In the genomic region with DNA sequence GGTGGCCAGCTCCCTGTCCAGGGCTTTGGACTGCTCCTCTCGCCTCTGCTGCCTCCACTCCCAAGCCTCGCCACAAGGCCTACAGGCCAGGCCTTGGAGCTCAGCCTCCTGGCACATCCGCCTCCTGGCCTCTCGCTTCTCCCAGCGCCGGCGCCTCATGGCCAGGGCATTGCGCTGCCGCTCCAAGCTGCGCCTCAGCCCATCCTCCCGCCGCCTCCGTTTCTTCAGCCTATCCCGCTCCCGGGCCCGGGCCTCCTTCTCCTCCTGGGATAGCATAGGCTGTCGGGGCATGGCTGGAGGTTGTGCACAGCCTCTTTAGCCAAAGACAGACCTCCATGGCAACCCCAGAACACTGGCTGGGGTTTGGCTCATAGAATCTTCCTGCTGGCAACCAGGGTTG, we compare ENCODE assay signal across 10 mouse cellular contexts. TPM values are rescaled to one million over a fixed set of nuclear protein-coding genes. Genes with fewer than 3 reads are reported as not detected.
DNase-seq lines count a peak whose midpoint lies in the region; ATAC-seq lines count a peak whose summit lies in the region.
"Had no signal": no experiment of that assay in that cellular context is flagged by ENCODE, and none has a peak within 500 bp of the region (broad histone marks: within the 10 kb centered on the region; RNA-seq: fewer than 3 reads in every experiment).

No protein-coding gene starts in this region.

- peak overlapping the region; percentile 99 for H3K27ac ChIP-seq in forebrain, embryonic 13.5 days
- H3K27ac ChIP-seq in limb, embryonic 13.5 days = no peak overlapping the region
- no peak overlapping the region for H3K27ac ChIP-seq in kidney, embryonic 15.5 days

- intact Hi-C loops in heart, postnatal 25 days (cut with DNase I) = no loop called here
- intact Hi-C loops in heart, postnatal 10 days (cut with DNase I) = no loop called here

- peaks cover 37% of the 10 kb centered on the region for H3K4me1 ChIP-seq in forebrain, embryonic 13.5 days
- H3K4me1 ChIP-seq in limb, embryonic 13.5 days = peaks cover 20% of the 10 kb centered on the region
- peaks cover 32% of the 10 kb centered on the region for H3K4me1 ChIP-seq in kidney, embryonic 15.5 days

- H3K27me3 ChIP-seq in forebrain, embryonic 13.5 days = no peaks in the 10 kb centered on the region
- H3K27me3 ChIP-seq in limb, embryonic 13.5 days = no peaks in the 10 kb centered on the region
- H3K27me3 ChIP-seq in kidney, embryonic 15.5 days = no peaks in the 10 kb centered on the region
- H3K27me3 ChIP-seq: limb, embryonic 12.5 days had no signal

- peak; percentile 36 for DNase-seq in heart, postnatal 25 days (ENCODE audit: low spot score)
- DNase-seq in heart, postnatal 10 days = no peak
- DNase-seq in brain, adult 2 months (ENCODE audit: low read depth, low spot score) = peak; percentile 72
- no peak for DNase-seq in urinary bladder, postnatal 14 days (ENCODE audit: low spot score)
- DNase-seq in kidney, postnatal 14 days = no peak

- peak overlapping the region; percentile 37; the same call in 1 of the 2 replicates for H3K9ac ChIP-seq in forebrain, embryonic 13.5 days
- 0 out of 2 replicates have a peak overlapping the region, but pooled peaks have one; percentile 21 for H3K9ac ChIP-seq in limb, embryonic 13.5 days
- H3K9ac ChIP-seq in kidney, embryonic 15.5 days = no peak overlapping the region
- H3K9ac ChIP-seq: limb, embryonic 12.5 days had no signal

- H3K4me3 ChIP-seq in forebrain, embryonic 13.5 days = no peak overlapping the region
- H3K4me3 ChIP-seq in limb, embryonic 13.5 days = no peak overlapping the region
- no peak overlapping the region for H3K4me3 ChIP-seq in kidney, embryonic 15.5 days (replicated peaks)
- H3K4me3 ChIP-seq: limb, embryonic 12.5 days; myocyte had no signal

- ATAC-seq in forebrain, embryonic 13.5 days = no peak
- no peak for ATAC-seq in limb, embryonic 13.5 days (ENCODE audit: low FRiP score, low read depth)
- no peak for ATAC-seq in kidney, embryonic 15.5 days (replicated peaks; ENCODE audit: low FRiP score)

- WGBS in forebrain, embryonic 13.5 days = 89% methylated on average over 17 of the region's 17 CpGs
- 92% methylated on average over 17 of the region's 17 CpGs for WGBS in limb, embryonic 13.5 days
- WGBS in kidney, embryonic 15.5 days = 94% methylated on average over 17 of the region's 17 CpGs

- H3K36me3 ChIP-seq in forebrain, embryonic 13.5 days (ENCODE audit: poor library complexity, severe bottlenecking) = peaks cover 50% of the 10 kb centered on the region
- peaks cover 55% of the 10 kb centered on the region for H3K36me3 ChIP-seq in limb, embryonic 13.5 days
- H3K36me3 ChIP-seq in kidney, embryonic 15.5 days = peaks cover 50% of the 10 kb centered on the region

- no peaks in the 10 kb centered on the region for H3K9me3 ChIP-seq in forebrain, embryonic 13.5 days (replicated peaks)
- no peaks in the 10 kb centered on the region for H3K9me3 ChIP-seq in limb, embryonic 13.5 days
- H3K9me3 ChIP-seq in kidney, embryonic 15.5 days (replicated peaks) = no peaks in the 10 kb centered on the region
- H3K9me3 ChIP-seq: limb, embryonic 12.5 days had no signal

- H3K4me2 ChIP-seq in forebrain, embryonic 13.5 days = peak overlapping the region; percentile 79
- H3K4me2 ChIP-seq in limb, embryonic 13.5 days (replicated peaks) = no peak overlapping the region
- no peak overlapping the region for H3K4me2 ChIP-seq in kidney, embryonic 15.5 days
- H3K4me2 ChIP-seq: limb, embryonic 12.5 days had no signal

RNA-seq across cellular contexts. Expression of gene Cdk2ap1, which starts 13.7 kb away (rescaled TPM):
- total RNA-seq in heart, postnatal 25 days (2021) = 100 to 1,000 TPM; 159 to 181 TPM
- total RNA-seq in heart, postnatal 10 days (2021) = 100 to 1,000 TPM; 171 to 185 TPM
- polyA plus RNA-seq in forebrain, embryonic 13.5 days (2015; fragmentation: Nextera tagmentation; extraction: Ambion mirVana) = 77.4 and 78.9 TPM in 2 replicates
- 43.7 and 49.6 TPM in 2 replicates for polyA plus RNA-seq in limb, embryonic 13.5 days (2015; fragmentation: Nextera tagmentation; extraction: Ambion mirVana)
- polyA plus RNA-seq in kidney, embryonic 15.5 days (2015; fragmentation: Nextera tagmentation; extraction: Ambion mirVana) = 39.0 and 44.9 TPM in 2 replicates

RNA-seq across cellular contexts. Expression of gene 2810006K23Rik, which starts 21.3 kb away (rescaled TPM):
- 10 to 100 TPM; 10.5 to 13.6 TPM for total RNA-seq in heart, postnatal 25 days (2021)
- 10 to 100 TPM in 1 of 2 experiments, 1 to 10 TPM in 1; 9.7 to 10.8 TPM for total RNA-seq in heart, postnatal 10 days (2021)
- polyA plus RNA-seq in forebrain, embryonic 13.5 days (2015; fragmentation: Nextera tagmentation; extraction: Ambion mirVana) = 19.5 and 20.8 TPM in 2 replicates
- 16.2 and 16.3 TPM in 2 replicates for polyA plus RNA-seq in limb, embryonic 13.5 days (2015; fragmentation: Nextera tagmentation; extraction: Ambion mirVana)
- 20.0 and 21.7 TPM in 2 replicates for polyA plus RNA-seq in kidney, embryonic 15.5 days (2015; fragmentation: Nextera tagmentation; extraction: Ambion mirVana)

RNA-seq across cellular contexts. Expression of gene Mphosph9, which starts 21.4 kb away (rescaled TPM):
- total RNA-seq in heart, postnatal 25 days (2021) = 1 to 10 TPM; 4.0 to 4.6 TPM
- total RNA-seq in heart, postnatal 10 days (2021) = 1 to 10 TPM; 6.7 to 7.4 TPM
- 20.3 and 22.7 TPM in 2 replicates for polyA plus RNA-seq in forebrain, embryonic 13.5 days (2015; fragmentation: Nextera tagmentation; extraction: Ambion mirVana)
- polyA plus RNA-seq in limb, embryonic 13.5 days (2015; fragmentation: Nextera tagmentation; extraction: Ambion mirVana) = 12.1 and 13.2 TPM in 2 replicates
- polyA plus RNA-seq in kidney, embryonic 15.5 days (2015; fragmentation: Nextera tagmentation; extraction: Ambion mirVana) = 13.4 TPM in 2 replicates

Comparison
In these comparisons a context has a peak if more than half of its experiments do, and no peak if none do; other contexts are left out.
1. DNase-seq: peak in heart, postnatal 25 days (single experiment) and brain, adult 2 months (single experiment); none in heart, postnatal 10 days (0 of 2), urinary bladder, postnatal 14 days (single experiment) and kidney, postnatal 14 days (single experiment).